7 mouse cellular contexts compared by ENCODE assay signal in genomic region chr11:115257775-115258510, GRCm38 (mm10). TPM values are rescaled to one million over a fixed set of nuclear protein-coding genes. Genes with fewer than 3 reads are reported as not detected.
A peak's percentile ranks its signal among the peaks of the same experiment; 100 is the strongest.
DNase-seq lines count a peak whose midpoint lies in the region; ATAC-seq and TF ChIP-seq lines count a peak whose summit lies in the region.

No protein-coding gene starts in this region.

- H3K9ac ChIP-seq in ES-E14 (ENCODE audit: insufficient read depth, low read depth, low read length, poor library complexity, severe bottlenecking) = no peak overlapping the region

- ATAC-seq in common myeloid progenitor, adult 5-6 weeks (replicated peaks; ENCODE audit: low read depth, poor library complexity, severe bottlenecking) = peak; percentile 46; the same call in 1 of the 2 replicates
- peak; percentile 71 for ATAC-seq in megakaryocyte progenitor cell, adult 5-6 weeks (replicated peaks; ENCODE audit: poor library complexity)

- intact Hi-C loops in left cerebral cortex, postnatal 14 days (cut with DNase I) = no loop called here

- in situ Hi-C loops in ES-E14 (cut with MboI; ENCODE audit: low sequenced_read_pairs in 2 of 2, unreplicated experiment in 2 of 2) = no loop called here

- peak; percentile 77 for DNase-seq in ES-E14 (ENCODE audit: low read depth, low spot score)
- peak; percentile 60 for DNase-seq in induced T-regulatory cell, adult 2 months (ENCODE audit: low read depth)
- no peak for DNase-seq in left cerebral cortex, postnatal 14 days (ENCODE audit: low spot score in 2 of 2)
- DNase-seq in frontal cortex, adult 2 months (ENCODE audit: extremely low spot score in 1 of 2, low spot score in 1 of 2) = no peak
- DNase-seq in layer of hippocampus, adult 9-11 months = no peak

- H3K4me3 ChIP-seq in ES-E14 (ENCODE audit: insufficient read depth in 1 of 2, low read depth in 1 of 2, low read length in 2 of 2, poor library complexity in 1 of 2, severe bottlenecking in 1 of 2) = peak overlapping the region; percentile 22 to 54; a peak in 2 of 4 replicates

- no peaks in the 10 kb centered on the region for H3K9me3 ChIP-seq in ES-E14 (ENCODE audit: control insufficient read depth, insufficient read depth, low read depth, low read length)

- H3K36me3 ChIP-seq in ES-E14 (ENCODE audit: control insufficient read depth, insufficient read depth, low read length, poor library complexity, severe bottlenecking) = no peaks in the 10 kb centered on the region

- H3K27ac ChIP-seq in ES-E14 (ENCODE audit: insufficient read depth, low read depth, low read length, poor library complexity, severe bottlenecking) = no peak overlapping the region

- peaks cover 0 to 9% of the 10 kb centered on the region in 2 experiments; a peak in 1 of 4 replicates for H3K4me1 ChIP-seq in ES-E14 (ENCODE audit: control insufficient read depth in 2 of 2, insufficient read depth in 2 of 2, low read length in 2 of 2, poor library complexity in 1 of 2)

TF ChIP-seq in ES-E14, 5 proteins besides CTCF, POLR2A, EP300 and RAD21:
- TF ChIP-seq ZC3H11A (IDR thresholded peaks at IDR 0.05; ENCODE audit: borderline replicate concordance, low read depth, low read length) (no peak), MAFK (IDR thresholded peaks at IDR 0.05; ENCODE audit: insufficient read depth, low read depth, low read length) (no peak), CHD2 (IDR thresholded peaks at IDR 0.05; ENCODE audit: low read depth, low read length) (no peak), HCFC1 (IDR thresholded peaks at IDR 0.05; ENCODE audit: borderline replicate concordance, insufficient read depth, low read length) (no peak), ZNF384 (IDR thresholded peaks at IDR 0.05; ENCODE audit: low read depth, low read length) (no peak)
TF ChIP-seq in ES-E14: peak in this region for 0.

RNA-seq across cellular contexts. Expression of gene Grin2c, which starts 9.1 kb away (rescaled TPM):
- total RNA-seq in ES-E14 (2012; rRNA removed) = 0.21 and 0.22 TPM in 2 replicates
- total RNA-seq in common myeloid progenitor, adult 5-6 weeks (2017) = not detected in 2 replicates
- total RNA-seq in megakaryocyte progenitor cell, adult 5-6 weeks (2015) = not detected in 2 replicates
- total RNA-seq in megakaryocyte progenitor cell, adult 5-6 weeks (2017) = not detected in 2 replicates
- total RNA-seq in left cerebral cortex, postnatal 14 days (2021) = 10 to 100 TPM; 39.9 TPM
- polyA plus RNA-seq in frontal cortex, adult 2 months (2012; rRNA removed) = 55.1 and 55.6 TPM in 2 replicates

RNA-seq across cellular contexts. Expression of gene Fdxr, which starts 18.9 kb away (rescaled TPM):
- total RNA-seq in ES-E14 (2012; rRNA removed) = 12.1 and 21.0 TPM in 2 replicates
- total RNA-seq in common myeloid progenitor, adult 5-6 weeks (2017) = 21.5 and 29.1 TPM in 2 replicates
- total RNA-seq in megakaryocyte progenitor cell, adult 5-6 weeks (2015) = 9.1 and 9.8 TPM in 2 replicates
- total RNA-seq in megakaryocyte progenitor cell, adult 5-6 weeks (2017) = 14.2 and 19.1 TPM in 2 replicates
- 10 to 100 TPM; 19.6 to 20.8 TPM for total RNA-seq in left cerebral cortex, postnatal 14 days (2021)
- polyA plus RNA-seq in frontal cortex, adult 2 months (2012; rRNA removed) = 33.1 and 34.4 TPM in 2 replicates

RNA-seq across cellular contexts. Expression of gene Fads6, which starts 39.5 kb away (rescaled TPM):
- 2.1 and 3.7 TPM in 2 replicates for total RNA-seq in ES-E14 (2012; rRNA removed)
- total RNA-seq in common myeloid progenitor, adult 5-6 weeks (2017) = 0.73 and 1.6 TPM in 2 replicates
- 0.30 and 0.71 TPM in 2 replicates for total RNA-seq in megakaryocyte progenitor cell, adult 5-6 weeks (2015)
- total RNA-seq in megakaryocyte progenitor cell, adult 5-6 weeks (2017) = 0.87 and 2.2 TPM in 2 replicates
- 1 to 10 TPM; 7.2 to 7.5 TPM for total RNA-seq in left cerebral cortex, postnatal 14 days (2021)
- polyA plus RNA-seq in frontal cortex, adult 2 months (2012; rRNA removed) = 13.2 and 13.9 TPM in 2 replicates

RNA-seq across cellular contexts. Expression of gene Otop2, which starts 49.0 kb away (rescaled TPM):
- 0.18 and 0.21 TPM in 2 replicates for total RNA-seq in ES-E14 (2012; rRNA removed)
- not detected in 2 replicates for total RNA-seq in common myeloid progenitor, adult 5-6 weeks (2017)
- not detected in 2 replicates for total RNA-seq in megakaryocyte progenitor cell, adult 5-6 weeks (2015)
- total RNA-seq in megakaryocyte progenitor cell, adult 5-6 weeks (2017) = not detected in 2 replicates
- under 1 TPM in 1 of 2 experiments, not detected in 1; 0.38 TPM for total RNA-seq in left cerebral cortex, postnatal 14 days (2021)
- polyA plus RNA-seq in frontal cortex, adult 2 months (2012; rRNA removed) = 14.6 and 19.2 TPM in 2 replicates

Comparison
In these comparisons a context has a peak if more than half of its experiments do, and no peak if none do; other contexts are left out.
1. DNase-seq: peak in ES-E14 (single experiment) and induced T-regulatory cell, adult 2 months (single experiment); none in left cerebral cortex, postnatal 14 days (0 of 2), frontal cortex, adult 2 months (0 of 2) and layer of hippocampus, adult 9-11 months (single experiment).
2. RNA of gene Grin2c, which starts 9.1 kb away (total RNA-seq): 39.9 TPM in left cerebral cortex, postnatal 14 days; 0.21 to 0.22 TPM in ES-E14, not detected in common myeloid progenitor, adult 5-6 weeks and not detected in megakaryocyte progenitor cell, adult 5-6 weeks; every median in the first group is over 10 times any median in the second.